Mouse (Mus musculus) ES-E14 (cell line): ENCODE data around the gene Nup210. TPM values are rescaled to one million over a fixed set of nuclear protein-coding genes. Genes with fewer than 3 reads are reported as not detected.
A peak's percentile ranks its signal among the peaks of the same experiment; 100 is the strongest.

Experiments used
- DNase-seq: peaks from one replicate; pipeline ENCODE4 v3.0.0-alpha.2; 2013; ENCODE audit warnings: low read depth, low spot score
- H3K27ac ChIP-seq: 2 replicates; pipeline ENCODE4 v1.5.1; 2012; ENCODE audit warnings: low read depth, mild to moderate bottlenecking, low read length, moderate library complexity, mixed read lengths; ENCODE audit not compliant: poor library complexity, insufficient read depth, severe bottlenecking
- H3K36me3 ChIP-seq: 2 replicates; pipeline ENCODE4 v1.6.1; 2012; ENCODE audit warnings: mild to moderate bottlenecking, low read length, moderate library complexity, mixed read lengths; ENCODE audit not compliant: control insufficient read depth, poor library complexity, insufficient read depth, severe bottlenecking
- H3K4me1 ChIP-seq, 2 experiments: fragments of 150-350 bp in 1 of 2; sonication (generic) in 1 of 2; 2 replicates each; pipeline ENCODE4 v1.6.1; 2012; ENCODE audit warnings: low read length in 2 of 2, mild to moderate bottlenecking in 1 of 2, mixed read lengths in 1 of 2; ENCODE audit not compliant: control insufficient read depth in 2 of 2, insufficient read depth in 2 of 2, poor library complexity in 1 of 2
- H3K4me3 ChIP-seq, 2 experiments: fragments of 150-350 bp in 1 of 2; sonication (generic) in 1 of 2; 2 replicates each; pipeline ENCODE4 v1.5.1; 2012; ENCODE audit warnings: low read length in 2 of 2, low read depth in 1 of 2, mild to moderate bottlenecking in 1 of 2, mixed read lengths in 1 of 2; ENCODE audit not compliant: insufficient read depth in 1 of 2, poor library complexity in 1 of 2, severe bottlenecking in 1 of 2
- H3K9ac ChIP-seq: 2 replicates; pipeline ENCODE4 v1.6.1; 2012; ENCODE audit warnings: low read depth, mild to moderate bottlenecking, low read length, mixed read lengths; ENCODE audit not compliant: poor library complexity, insufficient read depth, severe bottlenecking
- H3K9me3 ChIP-seq: fragments of 150-350 bp; sonication (generic); 2 replicates; pipeline ENCODE4 v1.6.1; 2012; ENCODE audit warnings: low read depth, mild to moderate bottlenecking, low read length; ENCODE audit not compliant: control insufficient read depth, insufficient read depth
- CHD2 ChIP-seq: IDR thresholded peaks from 2 replicates; pipeline ENCODE4 v1.6.1; 2014; ENCODE audit warnings: mild to moderate bottlenecking, low read depth, low read length, inconsistent platforms
- HCFC1 ChIP-seq: IDR thresholded peaks from 2 replicates; pipeline ENCODE4 v1.6.1; 2012; ENCODE audit warnings: low read length, inconsistent platforms, borderline replicate concordance; ENCODE audit not compliant: insufficient read depth
- MAFK ChIP-seq: IDR thresholded peaks from 2 replicates; pipeline ENCODE4 v1.6.1; 2014; ENCODE audit warnings: mild to moderate bottlenecking, low read depth, low read length, inconsistent platforms; ENCODE audit not compliant: insufficient read depth
- ZC3H11A ChIP-seq: IDR thresholded peaks from 2 replicates; pipeline ENCODE4 v1.6.1; 2012; ENCODE audit warnings: low read depth, mild to moderate bottlenecking, inconsistent platforms, low read length, borderline replicate concordance
- ZNF384 ChIP-seq: IDR thresholded peaks from 2 replicates; pipeline ENCODE4 v1.6.1; 2012; ENCODE audit warnings: low read depth, low read length, inconsistent platforms
- in situ Hi-C, 2 experiments: fragments of 600-800 bp; cut with MboI; formaldehyde crosslinking; loops; one replicate each; pipeline ENCODE4 v1.15.1; 2025; ENCODE audit warnings: low sequenced_read_pairs in 2 of 2, inconsistent platforms in 1 of 2; ENCODE audit not compliant: unreplicated experiment in 2 of 2
- total RNA-seq: library from RNA; depleted of rRNA; stranded (reverse); fragments of 300-350 nt; gene quantifications from 2 replicates; pipeline ENCODE4 v1.2.3, GENCODE M21; 2012

The Nup210 gene
- total RNA-seq, 1 experiment = 65.9 TPM

GRCm38 (mm10) chr6:91146443-91147151, 30.0 kb upstream of the Nup210 start:
- DNase-seq = no peak
- in situ Hi-C loops = no loop called here
- TF ChIP-seq HCFC1 = no peak
- Histone ChIP-seq H3K4me1 (no peaks in the 10 kb centered on the region), H3K9ac (no peak overlapping the region), H3K9me3 (no peaks in the 10 kb centered on the region), H3K27ac (no peak overlapping the region), H3K36me3 (no peaks in the 10 kb centered on the region), H3K4me3 (no peak overlapping the region)

- Histone ChIP-seq H3K27ac (no peak overlapping the region), H3K9ac (no peak overlapping the region), H3K36me3 (no peaks in the 10 kb centered on the region), H3K4me1 (no peaks in the 10 kb centered on the region), H3K9me3 (no peaks in the 10 kb centered on the region), H3K4me3 (no peak overlapping the region)
- no peak for DNase-seq
- no peak for TF ChIP-seq ZNF384
- no peak for TF ChIP-seq ZC3H11A
- TF ChIP-seq CHD2 = no peak
- no peak for TF ChIP-seq HCFC1
- TF ChIP-seq MAFK = no peak
- in situ Hi-C loops = no loop called here
Measured at GRCm38 (mm10) chr6:91145572-91145971, 28.9 kb upstream of the Nup210 start.

- no peak overlapping the region for H3K27ac ChIP-seq
- no peak for DNase-seq
- H3K9ac ChIP-seq = no peak overlapping the region
- in situ Hi-C loops = no loop called here
- H3K36me3 ChIP-seq = no peaks in the 10 kb centered on the region
- no peak overlapping the region for H3K4me3 ChIP-seq
- no peaks in the 10 kb centered on the region for H3K9me3 ChIP-seq
- TF ChIP-seq ZC3H11A = no peak
- no peak for TF ChIP-seq ZNF384
- no peak for TF ChIP-seq MAFK
- no peak for TF ChIP-seq HCFC1
- TF ChIP-seq CHD2 = no peak
- H3K4me1 ChIP-seq = no peaks in the 10 kb centered on the region
Measured at GRCm38 (mm10) chr6:91145056-91145455, 28.4 kb upstream of the Nup210 start.

GRCm38 (mm10) chr6:91139846-91140245, 23.2 kb upstream of the Nup210 start:
- in situ Hi-C loops = no loop called here
- H3K27ac ChIP-seq = no peak overlapping the region
- DNase-seq = no peak
- no peak overlapping the region for H3K9ac ChIP-seq
- no peaks in the 10 kb centered on the region for H3K4me1 ChIP-seq
- H3K4me3 ChIP-seq = no peak overlapping the region
- no peaks in the 10 kb centered on the region for H3K9me3 ChIP-seq
- TF ChIP-seq ZC3H11A (peak; percentile 59; the same call in 1 of the 2 replicates), HCFC1 (0 out of 2 replicates have a peak, but pooled peaks have one; percentile 25), ZNF384 (no peak), CHD2 (no peak), MAFK (no peak)
- H3K36me3 ChIP-seq = no peaks in the 10 kb centered on the region

- in situ Hi-C loops = no loop called here
- Histone ChIP-seq H3K27ac (no peak overlapping the region), H3K4me1 (no peaks in the 10 kb centered on the region), H3K4me3 (no peak overlapping the region), H3K9ac (no peak overlapping the region), H3K9me3 (no peaks in the 10 kb centered on the region), H3K36me3 (no peaks in the 10 kb centered on the region)
- DNase-seq = no peak
- no peak for TF ChIP-seq HCFC1
Measured at GRCm38 (mm10) chr6:91137343-91137956, 20.8 kb upstream of the Nup210 start.
